Mouse (Mus musculus) heart, embryonic 10.5 days (tissue): ENCODE measurements at regions not wholly inside any gene's neighbourhood (a gene's known extent, or its start where the extent isn't known, plus 50 kb on each side); places are given as distances from the start of the nearest gene placed in this dataset.
A peak's percentile ranks its signal among the peaks of the same experiment; 100 is the strongest.

Source experiments
- DNase-seq: peaks from one replicate; pipeline ENCODE4 v3.0.0-alpha.2; 2017; ENCODE audit warnings: low spot score
- H3K27ac ChIP-seq: fragments of 300-500 bp; sonication (generic); 2 replicates; pipeline ENCODE4 v1.5.1; 2016; ENCODE audit warnings: mild to moderate bottlenecking
- H3K27me3 ChIP-seq: fragments of 300-500 bp; sonication (generic); 2 replicates; pipeline ENCODE4 v1.6.1; 2016; ENCODE audit warnings: mild to moderate bottlenecking; ENCODE audit not compliant: poor library complexity, insufficient read depth, severe bottlenecking
- H3K36me3 ChIP-seq: fragments of 300-500 bp; sonication (generic); 2 replicates; pipeline ENCODE4 v1.6.1; 2016; ENCODE audit warnings: mild to moderate bottlenecking, moderate library complexity
- H3K4me1 ChIP-seq: fragments of 300-500 bp; sonication (generic); 2 replicates; pipeline ENCODE4 v1.6.1; 2016; ENCODE audit warnings: mild to moderate bottlenecking
- H3K4me3 ChIP-seq: fragments of 300-500 bp; sonication (generic); 2 replicates; pipeline ENCODE4 v1.5.1; 2016; ENCODE audit warnings: mild to moderate bottlenecking, moderate library complexity
- H3K9me3 ChIP-seq: fragments of 300-500 bp; sonication (generic); 2 replicates; pipeline ENCODE4 v1.6.1; 2016; ENCODE audit warnings: mild to moderate bottlenecking, moderate library complexity
- WGBS: fragments of 180-500 bp; shearing (Covaris S2); methylation state at CpG from one replicate; pipeline ENCODE4 v1.1.7; 2016; 5-methylcytosine and 5-hydroxymethylcytosine counted together

- no peak overlapping the region for H3K27ac ChIP-seq
- no peaks in the 10 kb centered on the region for H3K27me3 ChIP-seq
- H3K4me3 ChIP-seq: no peak overlapping the region
- no peaks in the 10 kb centered on the region for H3K9me3 ChIP-seq
- WGBS: 40% methylated on average over 10 of the region's 10 CpGs
- no peaks in the 10 kb centered on the region for H3K36me3 ChIP-seq
- peak; percentile 79 for DNase-seq
- peaks cover 10% of the 10 kb centered on the region for H3K4me1 ChIP-seq
These were observed 325.4 kb upstream of the Prox1 start for GRCm38 (mm10) chr1:190495741-190496520.

- Histone ChIP-seq H3K9me3 (no peaks in the 10 kb centered on the region), H3K4me3 (no peak overlapping the region), H3K36me3 (no peaks in the 10 kb centered on the region), H3K27me3 (peaks cover 4% of the 10 kb centered on the region; the same call in 1 of the 2 replicates), H3K27ac (peak overlapping the region; percentile 86), H3K4me1 (peaks cover 21% of the 10 kb centered on the region)
- 65% methylated on average over 7 of the region's 7 CpGs for WGBS
- no peak for DNase-seq
These were observed 316.1 kb upstream of the Prox1 start for GRCm38 (mm10) chr1:190486551-190487104.

- Histone ChIP-seq H3K4me1 (peaks cover 16% of the 10 kb centered on the region), H3K9me3 (peaks cover 3% of the 10 kb centered on the region; the same call in 1 of the 2 replicates), H3K27ac (no peak overlapping the region), H3K4me3 (no peak overlapping the region), H3K27me3 (no peaks in the 10 kb centered on the region), H3K36me3 (no peaks in the 10 kb centered on the region)
- 82% methylated on average over 13 of the region's 13 CpGs for WGBS
- DNase-seq: no peak
These were observed 312.9 kb upstream of the Prox1 start for GRCm38 (mm10) chr1:190483366-190483765.

GRCm38 (mm10) chr1:190481071-190481470, 310.6 kb upstream of the Prox1 start:
- no peak for DNase-seq
- Histone ChIP-seq H3K4me1 (peaks cover 4% of the 10 kb centered on the region), H3K36me3 (no peaks in the 10 kb centered on the region), H3K27ac (no peak overlapping the region), H3K27me3 (no peaks in the 10 kb centered on the region), H3K4me3 (no peak overlapping the region), H3K9me3 (peaks cover 3% of the 10 kb centered on the region; the same call in 1 of the 2 replicates)
- 61% methylated on average over 11 of the region's 11 CpGs for WGBS

GRCm38 (mm10) chr1:190480601-190481000, 310.1 kb upstream of the Prox1 start:
- Histone ChIP-seq H3K9me3 (peaks cover 3% of the 10 kb centered on the region; the same call in 1 of the 2 replicates), H3K36me3 (no peaks in the 10 kb centered on the region), H3K4me1 (no peaks in the 10 kb centered on the region), H3K27me3 (no peaks in the 10 kb centered on the region), H3K4me3 (no peak overlapping the region), H3K27ac (no peak overlapping the region)
- 72% methylated on average over 9 of the region's 9 CpGs for WGBS
- DNase-seq: no peak

GRCm38 (mm10) chr1:190472761-190473160, 302.2 kb upstream of the Prox1 start:
- no peak for DNase-seq
- WGBS: 29% methylated on average over 8 of the region's 8 CpGs
- peaks cover 22% of the 10 kb centered on the region for H3K4me1 ChIP-seq

GRCm38 (mm10) chr1:190470336-190470735, 299.8 kb upstream of the Prox1 start:
- DNase-seq: no peak
- 73% methylated on average over 9 of the region's 9 CpGs for WGBS

More at GRCm38 (mm10) chr1:190472761-190473160, 302.2 kb upstream of the Prox1 start:
- 0 out of 2 replicates have a peak, but pooled peaks cover 3% of the 10 kb centered on the region for H3K27me3 ChIP-seq
- peak overlapping the region; percentile 32; the same call in 1 of the 2 replicates for H3K27ac ChIP-seq
- H3K36me3 ChIP-seq: no peaks in the 10 kb centered on the region
- H3K4me3 ChIP-seq: no peak overlapping the region
- H3K9me3 ChIP-seq: no peaks in the 10 kb centered on the region

GRCm38 (mm10) chr1:190457541-190458061, 287.1 kb upstream of the Prox1 start:
- Histone ChIP-seq H3K27me3 (no peaks in the 10 kb centered on the region; the same call in 1 of the 2 replicates), H3K27ac (no peak overlapping the region), H3K4me1 (0 out of 2 replicates have a peak, but pooled peaks cover 3% of the 10 kb centered on the region), H3K4me3 (no peak overlapping the region), H3K9me3 (no peaks in the 10 kb centered on the region), H3K36me3 (no peaks in the 10 kb centered on the region)
- DNase-seq: no peak
- WGBS: 76% methylated on average over 12 of the region's 12 CpGs

More at GRCm38 (mm10) chr1:190470336-190470735, 299.8 kb upstream of the Prox1 start:
- H3K9me3 ChIP-seq: no peaks in the 10 kb centered on the region
- peaks cover 22% of the 10 kb centered on the region for H3K4me1 ChIP-seq
- peaks cover 4% of the 10 kb centered on the region; the same call in 1 of the 2 replicates for H3K27me3 ChIP-seq
- no peaks in the 10 kb centered on the region for H3K36me3 ChIP-seq
- no peak overlapping the region; the same call in 1 of the 2 replicates for H3K27ac ChIP-seq
- no peak overlapping the region for H3K4me3 ChIP-seq

- DNase-seq: no peak
These were observed 283.0 kb upstream of the Prox1 start for GRCm38 (mm10) chr1:190453549-190453948.

GRCm38 (mm10) chr1:190452115-190452842, 281.8 kb upstream of the Prox1 start:
- H3K36me3 ChIP-seq: no peaks in the 10 kb centered on the region
- no peaks in the 10 kb centered on the region for H3K9me3 ChIP-seq
- H3K4me3 ChIP-seq: no peak overlapping the region
- DNase-seq: no peak
- H3K4me1 ChIP-seq: no peaks in the 10 kb centered on the region; the same call in 1 of the 2 replicates
- 47% methylated on average over 11 of the region's 11 CpGs for WGBS
- peaks cover 19% of the 10 kb centered on the region for H3K27me3 ChIP-seq
- H3K27ac ChIP-seq: no peak overlapping the region

More at GRCm38 (mm10) chr1:190453549-190453948, 283.0 kb upstream of the Prox1 start:
- Histone ChIP-seq H3K36me3 (no peaks in the 10 kb centered on the region), H3K4me1 (no peaks in the 10 kb centered on the region; the same call in 1 of the 2 replicates), H3K27me3 (peaks cover 7% of the 10 kb centered on the region), H3K27ac (no peak overlapping the region), H3K4me3 (no peak overlapping the region), H3K9me3 (no peaks in the 10 kb centered on the region)
- 92% methylated on average over 10 of the region's 10 CpGs for WGBS

GRCm38 (mm10) chr1:190448263-190448662, 277.7 kb upstream of the Prox1 start:
- no peaks in the 10 kb centered on the region for H3K36me3 ChIP-seq
- peaks cover 35% of the 10 kb centered on the region for H3K27me3 ChIP-seq
- no peak for DNase-seq
- H3K9me3 ChIP-seq: no peaks in the 10 kb centered on the region
- no peak overlapping the region for H3K4me3 ChIP-seq
- H3K27ac ChIP-seq: no peak overlapping the region
- WGBS: 23% methylated on average over 8 of the region's 8 CpGs
- H3K4me1 ChIP-seq: peaks cover 3% of the 10 kb centered on the region; the same call in 1 of the 2 replicates

GRCm38 (mm10) chr1:190447253-190447652, 276.7 kb upstream of the Prox1 start:
- no peak overlapping the region for H3K4me3 ChIP-seq
- WGBS: 54% methylated on average over 7 of the region's 7 CpGs
- H3K4me1 ChIP-seq: peaks cover 3% of the 10 kb centered on the region; the same call in 1 of the 2 replicates
- no peak for DNase-seq
- no peak overlapping the region for H3K27ac ChIP-seq
- H3K9me3 ChIP-seq: no peaks in the 10 kb centered on the region
- peaks cover 35% of the 10 kb centered on the region for H3K27me3 ChIP-seq
- no peaks in the 10 kb centered on the region for H3K36me3 ChIP-seq
